Mouse (Mus musculus) gastrocnemius, postnatal 25 days (tissue): ENCODE data around the gene Vmn2r96. TPM values are rescaled to one million over a fixed set of nuclear protein-coding genes. Genes with fewer than 3 reads are reported as not detected.
"Not testable (repeated sequence)": the region's sequence is repeated elsewhere in the genome, so short reads cannot be mapped to it uniquely, and the experiment has no call there.

ENCODE experiments used
- DNase-seq: peaks from one replicate; pipeline ENCODE4 v3.0.0; 2022
- long read RNA-seq, 2 experiments: library from polyadenylated mRNA; stranded (forward); transcript quantifications; one replicate each; pipeline ENCODE4 v2.0.0; 2021
- total RNA-seq, 2 experiments: library from RNA; stranded (reverse); gene quantifications; 1 replicate in 1 of 2; 2 replicates in 1 of 2; pipeline ENCODE4 v1.2.3; 2021

The Vmn2r96 gene
- total RNA-seq = not detected
- long read RNA-seq, experiment 1 = 0 reads
- long read RNA-seq, experiment 2 = 0 reads

- not testable (repeated sequence) for DNase-seq
Observed at GRCm38 (mm10) chr17:18572851-18573250, at the start of gene Vmn2r96. Vmn2r96 (plus strand) TSS chr17:18573151.

- DNase-seq = no peak
Observed at GRCm38 (mm10) chr17:18523371-18523770, 49.6 kb upstream of the Vmn2r96 start.

GRCm38 (mm10) chr17:18523991-18524390 lies 49.0 kb upstream of the Vmn2r96 start:
- DNase-seq = no peak

GRCm38 (mm10) chr17:18558212-18559158 lies 14.5 kb upstream of the Vmn2r96 start:
- DNase-seq = not testable (repeated sequence)

GRCm38 (mm10) chr17:18566186-18566585 lies 6.8 kb upstream of the Vmn2r96 start:
- DNase-seq = not testable (repeated sequence)

- DNase-seq = not testable (repeated sequence)
Observed at GRCm38 (mm10) chr17:18615151-18615550, 42.2 kb downstream of the Vmn2r96 start.

- no peak for DNase-seq
Observed at GRCm38 (mm10) chr17:18626532-18626931, 53.6 kb downstream of the Vmn2r96 start.

Other genes with a start within 250 kb of the Vmn2r96 start
- not detected for gene Vmn2r95, start 149.1 kb upstream of the Vmn2r96 start, total RNA-seq